Mouse (Mus musculus): ENCODE data around the gene Syt1. TPM values are rescaled to one million over a fixed set of nuclear protein-coding genes. Genes with fewer than 3 reads are reported as not detected.

Syt1 gene
- total RNA-seq, 2 experiments from 2014 or later, result 0.05 to 0.06 TPM

- no peak for DNase-seq (ENCODE audit: low spot score)
- intact Hi-C loops (cut with DNase I), result no loop called here
Measured at GRCm38 (mm10) chr10:108596162-108596927, 414.4 kb downstream of the Syt1 start.

GRCm38 (mm10) chr10:108589355-108589754 is 421.4 kb downstream of the Syt1 start:
- intact Hi-C loops (cut with DNase I), result no loop called here
- no peak for DNase-seq (ENCODE audit: low spot score)

GRCm38 (mm10) chr10:108588924-108589323 is 421.9 kb downstream of the Syt1 start:
- intact Hi-C loops (cut with DNase I), result no loop called here
- DNase-seq (ENCODE audit: low spot score), result no peak

- DNase-seq (ENCODE audit: low spot score), result no peak
- intact Hi-C loops (cut with DNase I), result no loop called here
Measured at GRCm38 (mm10) chr10:108583694-108584093, 427.1 kb downstream of the Syt1 start.

GRCm38 (mm10) chr10:108582397-108582730 is 428.4 kb downstream of the Syt1 start:
- intact Hi-C loops (cut with DNase I), result no loop called here
- DNase-seq (ENCODE audit: low spot score), result no peak

- intact Hi-C loops (cut with DNase I), result no loop called here
- DNase-seq (ENCODE audit: low spot score), result no peak
Measured at GRCm38 (mm10) chr10:108581555-108582396, 429.0 kb downstream of the Syt1 start.

GRCm38 (mm10) chr10:108580786-108581420 is 429.9 kb downstream of the Syt1 start:
- intact Hi-C loops (cut with DNase I), result no loop called here
- DNase-seq (ENCODE audit: low spot score), result no peak

GRCm38 (mm10) chr10:108579396-108579795 is 431.4 kb downstream of the Syt1 start:
- intact Hi-C loops (cut with DNase I), result no loop called here
- no peak for DNase-seq (ENCODE audit: low spot score)

- intact Hi-C loops (cut with DNase I), result no loop called here
- no peak for DNase-seq (ENCODE audit: low spot score)
Measured at GRCm38 (mm10) chr10:108577611-108578010, 433.2 kb downstream of the Syt1 start.

- intact Hi-C loops (cut with DNase I), result no loop called here
- DNase-seq (ENCODE audit: low spot score), result no peak
Measured at GRCm38 (mm10) chr10:108572764-108573163, 438.0 kb downstream of the Syt1 start.

GRCm38 (mm10) chr10:108571104-108571503 is 439.7 kb downstream of the Syt1 start:
- DNase-seq (ENCODE audit: low spot score), result no peak
- intact Hi-C loops (cut with DNase I), result no loop called here

- intact Hi-C loops (cut with DNase I), result no loop called here
- DNase-seq (ENCODE audit: low spot score), result no peak
Measured at GRCm38 (mm10) chr10:108569568-108570139, 441.1 kb downstream of the Syt1 start.

- intact Hi-C loops (cut with DNase I), result no loop called here
- no peak for DNase-seq (ENCODE audit: low spot score)
Measured at GRCm38 (mm10) chr10:108568925-108569324, 441.9 kb downstream of the Syt1 start.

GRCm38 (mm10) chr10:108568136-108568535 is 442.6 kb downstream of the Syt1 start:
- no peak for DNase-seq (ENCODE audit: low spot score)
- intact Hi-C loops (cut with DNase I), result no loop called here

- intact Hi-C loops (cut with DNase I), result no loop called here
Measured at GRCm38 (mm10) chr10:108567456-108567855, 443.3 kb downstream of the Syt1 start.

GRCm38 (mm10) chr10:108559607-108559908 is 451.2 kb downstream of the Syt1 start:
- intact Hi-C loops (cut with DNase I), result no loop called here
- no peak for DNase-seq (ENCODE audit: low spot score)

More at GRCm38 (mm10) chr10:108567456-108567855, 443.3 kb downstream of the Syt1 start:
- DNase-seq (ENCODE audit: low spot score), result no peak

- intact Hi-C loops (cut with DNase I), result no loop called here
- no peak for DNase-seq (ENCODE audit: low spot score)
Measured at GRCm38 (mm10) chr10:108558812-108559606, 451.8 kb downstream of the Syt1 start.

GRCm38 (mm10) chr10:108552544-108552943 is 458.2 kb downstream of the Syt1 start:
- intact Hi-C loops (cut with DNase I), result no loop called here
- DNase-seq (ENCODE audit: low spot score), result no peak

- no peak for DNase-seq (ENCODE audit: low spot score)
- intact Hi-C loops (cut with DNase I), result no loop called here
Measured at GRCm38 (mm10) chr10:108545715-108546114, 465.1 kb downstream of the Syt1 start.

GRCm38 (mm10) chr10:108541555-108541954 is 469.2 kb downstream of the Syt1 start:
- no peak for DNase-seq (ENCODE audit: low spot score)
- intact Hi-C loops (cut with DNase I), result no loop called here

Data from heart, postnatal 25 days (tissue).